Mouse (Mus musculus) C2C12 (cell line): ENCODE data around the gene Rnd1.

ENCODE experiments used
- CEBPB ChIP-seq: IDR thresholded peaks from one replicate; pipeline ENCODE4 v1.6.1; 2011; ENCODE audit warnings: low read depth, mild to moderate bottlenecking, control low read depth, moderate library complexity
- CTCF ChIP-seq: IDR thresholded peaks from one replicate; pipeline ENCODE4 v1.5.1; 2011; ENCODE audit not compliant: control insufficient read depth, insufficient read depth, insufficient read length
- FOSL1 ChIP-seq: IDR thresholded peaks from one replicate; pipeline ENCODE4 v1.8.0; 2011; ENCODE audit warnings: mild to moderate bottlenecking, low read length; ENCODE audit not compliant: poor library complexity, insufficient read depth, severe bottlenecking
- MAX ChIP-seq: IDR thresholded peaks from one replicate; pipeline ENCODE4 v1.6.1; 2011; ENCODE audit warnings: mild to moderate bottlenecking, control low read depth
- MYOD1 ChIP-seq: IDR thresholded peaks from one replicate; pipeline ENCODE4 v1.6.1; 2011; ENCODE audit warnings: low read depth; ENCODE audit not compliant: control insufficient read depth, insufficient read length
- MYOG ChIP-seq: IDR thresholded peaks from one replicate; pipeline ENCODE4 v1.6.1; 2011; ENCODE audit not compliant: control insufficient read depth, insufficient read length; ENCODE audit errors: extremely low read depth
- USF1 ChIP-seq: IDR thresholded peaks from one replicate; pipeline ENCODE4 v1.6.1; 2011; ENCODE audit warnings: low read depth, mild to moderate bottlenecking, control low read depth, moderate library complexity

GRCm38 (mm10) chr15:98616362-98617175 lies 60.7 kb downstream of the Rnd1 start:
- TF ChIP-seq CTCF, result no peak
- TF ChIP-seq MYOG, result no peak
- no peak for TF ChIP-seq CEBPB
- TF ChIP-seq USF1, result no peak
- no peak for TF ChIP-seq MAX
- no peak for TF ChIP-seq MYOD1
- TF ChIP-seq FOSL1, result no peak
